Mouse (Mus musculus): ENCODE measurements around the gene Slc37a3. TPM values are rescaled to one million over a fixed set of nuclear protein-coding genes. Genes with fewer than 3 reads are reported as not detected.
A peak's percentile ranks its signal among the peaks of the same experiment; 100 is the strongest.
"Not testable (repeated sequence)": the region's sequence is repeated elsewhere in the genome, so short reads cannot be mapped to it uniquely, and the experiment has no call there.

The Slc37a3 gene
- 1.4 and 10.9 TPM in 2 replicates for total RNA-seq (2015; ENCODE audit: low replicate concordance)
- 0.83 and 2.3 TPM in 2 replicates for total RNA-seq (2017; ENCODE audit: low replicate concordance)

- ATAC-seq (replicated peaks; ENCODE audit: low FRiP score, poor library complexity, severe bottlenecking) = peak; percentile 96
Measured at GRCm38 (mm10) chr6:39377311-39377827, at the start of gene Slc37a3. Gene Slc37a3, minus strand, starts transcription at chr6:39377675.

- no peak for ATAC-seq (replicated peaks; ENCODE audit: low FRiP score, poor library complexity, severe bottlenecking)
Measured at GRCm38 (mm10) chr6:39426725-39427124, 49.2 kb upstream of the Slc37a3 start.

GRCm38 (mm10) chr6:39425181-39425580 is 47.7 kb upstream of the Slc37a3 start:
- ATAC-seq (replicated peaks; ENCODE audit: low FRiP score, poor library complexity, severe bottlenecking) = peak; percentile 36

GRCm38 (mm10) chr6:39423686-39424085 is 46.2 kb upstream of the Slc37a3 start:
- peak; percentile 55 for ATAC-seq (replicated peaks; ENCODE audit: low FRiP score, poor library complexity, severe bottlenecking)

- ATAC-seq (replicated peaks; ENCODE audit: low FRiP score, poor library complexity, severe bottlenecking) = peak; percentile 23; the same call in 1 of the 2 replicates
Measured at GRCm38 (mm10) chr6:39423130-39423551, 45.7 kb upstream of the Slc37a3 start.

GRCm38 (mm10) chr6:39420867-39421266 is 43.4 kb upstream of the Slc37a3 start:
- ATAC-seq (replicated peaks; ENCODE audit: low FRiP score, poor library complexity, severe bottlenecking) = no peak

GRCm38 (mm10) chr6:39419851-39420721 is 42.6 kb upstream of the Slc37a3 start, which contains the start of gene Mkrn1:
Gene Mkrn1, minus strand, starts transcription at chr6:39420462.
- ATAC-seq (replicated peaks; ENCODE audit: low FRiP score, poor library complexity, severe bottlenecking) = peak; percentile 80

GRCm38 (mm10) chr6:39419386-39419850 is 41.9 kb upstream of the Slc37a3 start:
- ATAC-seq (replicated peaks; ENCODE audit: low FRiP score, poor library complexity, severe bottlenecking) = no peak

GRCm38 (mm10) chr6:39416654-39417053 is 39.2 kb upstream of the Slc37a3 start:
- ATAC-seq (replicated peaks; ENCODE audit: low FRiP score, poor library complexity, severe bottlenecking) = not testable (repeated sequence)

GRCm38 (mm10) chr6:39415762-39416161 is 38.3 kb upstream of the Slc37a3 start:
- ATAC-seq (replicated peaks; ENCODE audit: low FRiP score, poor library complexity, severe bottlenecking) = 0 out of 2 replicates have a peak, but pooled peaks have one; percentile 43

- no peak for ATAC-seq (replicated peaks; ENCODE audit: low FRiP score, poor library complexity, severe bottlenecking)
Measured at GRCm38 (mm10) chr6:39414106-39414505, 36.6 kb upstream of the Slc37a3 start.

- no peak for ATAC-seq (replicated peaks; ENCODE audit: low FRiP score, poor library complexity, severe bottlenecking)
Measured at GRCm38 (mm10) chr6:39406480-39406879, 29.0 kb upstream of the Slc37a3 start.

- ATAC-seq (replicated peaks; ENCODE audit: low FRiP score, poor library complexity, severe bottlenecking) = no peak
Measured at GRCm38 (mm10) chr6:39403136-39403535, 25.7 kb upstream of the Slc37a3 start.

GRCm38 (mm10) chr6:39400343-39400742 is 22.9 kb upstream of the Slc37a3 start:
- no peak for ATAC-seq (replicated peaks; ENCODE audit: low FRiP score, poor library complexity, severe bottlenecking)

- ATAC-seq (replicated peaks; ENCODE audit: low FRiP score, poor library complexity, severe bottlenecking) = no peak
Measured at GRCm38 (mm10) chr6:39398342-39398741, 20.9 kb upstream of the Slc37a3 start.

GRCm38 (mm10) chr6:39397046-39397445 is 19.6 kb upstream of the Slc37a3 start:
- ATAC-seq (replicated peaks; ENCODE audit: low FRiP score, poor library complexity, severe bottlenecking) = no peak

GRCm38 (mm10) chr6:39395916-39396315 is 18.4 kb upstream of the Slc37a3 start:
- ATAC-seq (replicated peaks; ENCODE audit: low FRiP score, poor library complexity, severe bottlenecking) = no peak

- no peak for ATAC-seq (replicated peaks; ENCODE audit: low FRiP score, poor library complexity, severe bottlenecking)
Measured at GRCm38 (mm10) chr6:39395471-39395870, 18.0 kb upstream of the Slc37a3 start.

- no peak for ATAC-seq (replicated peaks; ENCODE audit: low FRiP score, poor library complexity, severe bottlenecking)
Measured at GRCm38 (mm10) chr6:39389988-39390387, 12.5 kb upstream of the Slc37a3 start.

- no peak for ATAC-seq (replicated peaks; ENCODE audit: low FRiP score, poor library complexity, severe bottlenecking)
Measured at GRCm38 (mm10) chr6:39381125-39381880, 3.8 kb upstream of the Slc37a3 start, which contains the start of gene Rab19. Gene Rab19, plus strand, starts transcription at chr6:39381175.

All from erythroid progenitor cell, adult 5-6 weeks (primary cell).